Mouse (Mus musculus): ENCODE measurements around the gene Abca7. TPM values are rescaled to one million over a fixed set of nuclear protein-coding genes. Genes with fewer than 3 reads are reported as not detected.

The Abca7 gene
- polyA plus RNA-seq, 1 experiment from 2014 or later, result 5.2 TPM

- H3K9me3 ChIP-seq (replicated peaks), result no peaks in the 10 kb centered on the region
- H3K4me3 ChIP-seq (replicated peaks), result no peak overlapping the region
- no peak overlapping the region for H3K9ac ChIP-seq (replicated peaks)
- 87% methylated on average over 28 of the region's 28 CpGs for WGBS
- H3K36me3 ChIP-seq, result peaks cover 45% of the 10 kb centered on the region
- H3K4me1 ChIP-seq, result peaks cover 14% of the 10 kb centered on the region
- peaks cover 16% of the 10 kb centered on the region for H3K27me3 ChIP-seq (replicated peaks)
- no peak for ATAC-seq (ENCODE audit: low FRiP score)
- H3K27ac ChIP-seq (replicated peaks), result no peak overlapping the region
- no peak overlapping the region for H3K4me2 ChIP-seq
Measured at GRCm38 (mm10) chr10:79976071-79976721, 20.1 kb upstream of the Abca7 start.

- Histone ChIP-seq H3K27me3 (replicated peaks) (peaks cover 11% of the 10 kb centered on the region), H3K9me3 (replicated peaks) (no peaks in the 10 kb centered on the region), H3K4me2 (no peak overlapping the region), H3K36me3 (peaks cover 45% of the 10 kb centered on the region), H3K9ac (replicated peaks) (no peak overlapping the region), H3K4me1 (peaks cover 18% of the 10 kb centered on the region), H3K27ac (replicated peaks) (no peak overlapping the region), H3K4me3 (replicated peaks) (no peak overlapping the region)
- WGBS, result 69% methylated on average over 36 of the region's 36 CpGs
- ATAC-seq (ENCODE audit: low FRiP score), result no peak
Measured at GRCm38 (mm10) chr10:79976722-79977107, 19.6 kb upstream of the Abca7 start.

GRCm38 (mm10) chr10:79977324-79977723 is 19.0 kb upstream of the Abca7 start:
- no peak for ATAC-seq (ENCODE audit: low FRiP score)
- Histone ChIP-seq H3K4me3 (replicated peaks) (no peak overlapping the region), H3K4me1 (peaks cover 22% of the 10 kb centered on the region), H3K27ac (replicated peaks) (no peak overlapping the region), H3K4me2 (no peak overlapping the region), H3K27me3 (replicated peaks) (peaks cover 5% of the 10 kb centered on the region), H3K9ac (replicated peaks) (no peak overlapping the region), H3K9me3 (replicated peaks) (no peaks in the 10 kb centered on the region), H3K36me3 (peaks cover 45% of the 10 kb centered on the region)
- 80% methylated on average over 28 of the region's 28 CpGs for WGBS

GRCm38 (mm10) chr10:79978061-79978460 is 18.2 kb upstream of the Abca7 start:
- no peaks in the 10 kb centered on the region for H3K9me3 ChIP-seq (replicated peaks)
- 96% methylated on average over 21 of the region's 21 CpGs for WGBS
- peaks cover 45% of the 10 kb centered on the region for H3K36me3 ChIP-seq
- no peak for ATAC-seq (ENCODE audit: low FRiP score)
- no peak overlapping the region for H3K9ac ChIP-seq (replicated peaks)
- no peak overlapping the region for H3K4me2 ChIP-seq
- no peak overlapping the region for H3K4me3 ChIP-seq (replicated peaks)
- H3K27ac ChIP-seq (replicated peaks), result no peak overlapping the region
- no peaks in the 10 kb centered on the region; the same call in 1 of the 2 replicates for H3K27me3 ChIP-seq (replicated peaks)
- H3K4me1 ChIP-seq, result peaks cover 29% of the 10 kb centered on the region

DNA sequence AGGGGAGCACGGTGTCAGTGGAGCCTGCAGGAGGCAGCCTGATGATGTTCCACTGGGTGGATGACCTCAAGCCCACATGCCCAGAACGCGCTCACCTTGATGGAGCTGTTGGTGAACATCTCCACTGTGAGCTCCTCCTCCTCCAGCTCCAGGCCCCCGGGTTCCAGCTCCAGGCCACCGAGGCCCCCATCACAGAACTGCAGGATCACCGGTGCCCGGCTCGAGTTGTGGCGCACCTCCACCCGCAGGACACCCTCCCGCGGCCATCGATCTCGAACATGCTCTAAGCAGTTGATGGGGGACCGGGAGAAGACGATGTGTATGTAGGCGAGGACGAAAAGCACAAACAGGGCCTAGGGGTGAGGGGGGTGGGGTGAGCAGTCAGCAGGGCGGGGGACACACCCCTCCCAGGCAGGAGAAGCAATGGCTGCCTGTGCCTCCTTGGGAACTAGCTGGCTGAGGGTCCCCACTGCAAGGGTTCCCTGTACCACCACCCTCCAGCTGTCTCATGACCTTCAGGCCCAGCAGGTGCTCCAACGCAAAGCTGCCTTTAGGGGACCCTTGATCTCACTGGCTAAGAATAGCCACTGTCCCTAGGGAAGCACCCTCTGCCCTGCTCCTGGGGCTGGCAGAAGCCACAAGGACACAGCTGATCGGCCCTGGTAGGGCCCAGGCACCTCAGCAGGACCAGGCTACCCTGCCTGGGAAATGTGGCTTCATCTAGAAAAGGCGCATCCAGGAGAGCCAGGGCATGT is 16.7 kb upstream of the Abca7 start:
- H3K36me3 ChIP-seq, result peaks cover 45% of the 10 kb centered on the region
- no peak overlapping the region for H3K27ac ChIP-seq (replicated peaks)
- H3K9ac ChIP-seq (replicated peaks), result no peak overlapping the region
- ATAC-seq (ENCODE audit: low FRiP score), result no peak
- no peaks in the 10 kb centered on the region for H3K27me3 ChIP-seq (replicated peaks)
- peaks cover 35% of the 10 kb centered on the region for H3K4me1 ChIP-seq
- H3K4me3 ChIP-seq (replicated peaks), result no peak overlapping the region
- H3K4me2 ChIP-seq, result no peak overlapping the region
- no peaks in the 10 kb centered on the region for H3K9me3 ChIP-seq (replicated peaks)
- 95% methylated on average over 22 of the region's 22 CpGs for WGBS

DNA sequence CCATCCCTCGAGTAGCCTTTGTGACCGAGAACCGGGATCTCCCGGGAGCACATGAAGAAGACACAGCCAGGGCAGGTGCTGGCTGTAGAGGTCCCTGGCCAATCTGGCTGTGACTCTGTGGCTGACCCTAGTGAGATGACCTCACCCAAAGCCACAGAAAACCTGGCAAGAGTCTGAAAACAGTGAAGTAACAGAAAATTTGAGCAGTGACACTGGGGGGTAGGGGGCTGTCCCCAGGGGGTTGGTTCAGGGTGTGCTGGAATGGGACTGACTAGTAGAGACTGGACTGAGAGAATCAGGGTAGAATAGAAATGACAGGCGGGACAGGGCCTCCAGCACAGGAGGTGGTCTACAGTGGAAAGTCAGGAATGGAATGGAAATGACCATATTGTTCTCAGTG is 13.1 kb upstream of the Abca7 start:
- no peaks in the 10 kb centered on the region for H3K9me3 ChIP-seq (replicated peaks)
- WGBS, result 77% methylated on average over 5 of the region's 5 CpGs
- peaks cover 12% of the 10 kb centered on the region for H3K27me3 ChIP-seq (replicated peaks)
- H3K27ac ChIP-seq (replicated peaks), result peak overlapping the region; percentile 98
- no peak for ATAC-seq (ENCODE audit: low FRiP score)
- H3K4me1 ChIP-seq, result peaks cover 58% of the 10 kb centered on the region
- H3K4me2 ChIP-seq, result peak overlapping the region; percentile 96
- H3K9ac ChIP-seq (replicated peaks), result peak overlapping the region; percentile 79
- H3K4me3 ChIP-seq (replicated peaks), result peak overlapping the region; percentile 61
- H3K36me3 ChIP-seq, result peaks cover 12% of the 10 kb centered on the region

DNA sequence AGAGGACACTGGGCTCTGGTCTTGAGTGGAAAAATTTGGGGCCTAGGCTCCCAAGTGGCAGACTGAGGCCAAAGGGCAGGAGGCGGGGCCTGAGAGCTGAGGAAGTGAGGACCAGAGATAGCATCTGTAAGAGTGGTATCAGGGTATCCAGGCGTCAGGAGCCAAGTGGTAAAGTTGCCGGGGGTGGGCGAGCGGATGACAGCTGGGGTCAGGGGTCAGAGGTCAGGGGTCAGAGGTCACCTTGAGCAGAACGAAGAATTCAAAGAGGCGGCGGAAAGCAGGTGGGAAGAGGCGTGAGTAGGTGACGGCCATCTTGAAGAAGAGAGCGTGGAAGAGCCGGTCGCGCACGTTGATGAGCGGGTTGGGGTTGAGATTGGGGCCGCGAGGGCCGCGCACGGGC is 12.6 kb upstream of the Abca7 start:
- H3K4me1 ChIP-seq, result peaks cover 62% of the 10 kb centered on the region
- peak overlapping the region; percentile 98 for H3K27ac ChIP-seq (replicated peaks)
- no peak for ATAC-seq (ENCODE audit: low FRiP score)
- H3K4me3 ChIP-seq (replicated peaks), result peak overlapping the region; percentile 61
- peak overlapping the region; percentile 79 for H3K9ac ChIP-seq (replicated peaks)
- under 1% methylated on average over 19 of the region's 21 CpGs for WGBS
- H3K36me3 ChIP-seq, result peaks cover 8% of the 10 kb centered on the region
- H3K4me2 ChIP-seq, result peak overlapping the region; percentile 96
- peaks cover 16% of the 10 kb centered on the region for H3K27me3 ChIP-seq (replicated peaks)
- H3K9me3 ChIP-seq (replicated peaks), result no peaks in the 10 kb centered on the region

GRCm38 (mm10) chr10:79984195-79984816 is 12.0 kb upstream of the Abca7 start, which contains the start of gene Tmem259:
Gene Tmem259 (minus strand): TSS chr10:79984330.
- Histone ChIP-seq H3K27me3 (replicated peaks) (peaks cover 23% of the 10 kb centered on the region), H3K4me3 (replicated peaks) (peak within 1 kb of the TSS; percentile 61), H3K36me3 (peaks cover 1% of the 10 kb centered on the region; the same call in 1 of the 2 replicates), H3K4me1 (peaks cover 65% of the 10 kb centered on the region), H3K9me3 (replicated peaks) (no peaks in the 10 kb centered on the region), H3K27ac (replicated peaks) (peak within 1 kb of the TSS; percentile 98), H3K4me2 (peak within 1 kb of the TSS; percentile 96), H3K9ac (replicated peaks) (peak within 1 kb of the TSS; percentile 79)
- WGBS, result under 1% methylated on average over 45 of the region's 49 CpGs
- ATAC-seq (ENCODE audit: low FRiP score), result peak; percentile 81

- Histone ChIP-seq H3K4me2 (peak overlapping the region; percentile 96), H3K27ac (replicated peaks) (peak overlapping the region; percentile 98), H3K4me3 (replicated peaks) (peak overlapping the region; percentile 61), H3K4me1 (peaks cover 65% of the 10 kb centered on the region), H3K9ac (replicated peaks) (peak overlapping the region; percentile 79), H3K36me3 (no peaks in the 10 kb centered on the region), H3K27me3 (replicated peaks) (peaks cover 28% of the 10 kb centered on the region), H3K9me3 (replicated peaks) (no peaks in the 10 kb centered on the region)
- ATAC-seq (ENCODE audit: low FRiP score), result peak; percentile 95
- WGBS, result 0% methylated on average over 22 of the region's 22 CpGs
Measured at GRCm38 (mm10) chr10:79984871-79985270, 11.4 kb upstream of the Abca7 start.

DNA sequence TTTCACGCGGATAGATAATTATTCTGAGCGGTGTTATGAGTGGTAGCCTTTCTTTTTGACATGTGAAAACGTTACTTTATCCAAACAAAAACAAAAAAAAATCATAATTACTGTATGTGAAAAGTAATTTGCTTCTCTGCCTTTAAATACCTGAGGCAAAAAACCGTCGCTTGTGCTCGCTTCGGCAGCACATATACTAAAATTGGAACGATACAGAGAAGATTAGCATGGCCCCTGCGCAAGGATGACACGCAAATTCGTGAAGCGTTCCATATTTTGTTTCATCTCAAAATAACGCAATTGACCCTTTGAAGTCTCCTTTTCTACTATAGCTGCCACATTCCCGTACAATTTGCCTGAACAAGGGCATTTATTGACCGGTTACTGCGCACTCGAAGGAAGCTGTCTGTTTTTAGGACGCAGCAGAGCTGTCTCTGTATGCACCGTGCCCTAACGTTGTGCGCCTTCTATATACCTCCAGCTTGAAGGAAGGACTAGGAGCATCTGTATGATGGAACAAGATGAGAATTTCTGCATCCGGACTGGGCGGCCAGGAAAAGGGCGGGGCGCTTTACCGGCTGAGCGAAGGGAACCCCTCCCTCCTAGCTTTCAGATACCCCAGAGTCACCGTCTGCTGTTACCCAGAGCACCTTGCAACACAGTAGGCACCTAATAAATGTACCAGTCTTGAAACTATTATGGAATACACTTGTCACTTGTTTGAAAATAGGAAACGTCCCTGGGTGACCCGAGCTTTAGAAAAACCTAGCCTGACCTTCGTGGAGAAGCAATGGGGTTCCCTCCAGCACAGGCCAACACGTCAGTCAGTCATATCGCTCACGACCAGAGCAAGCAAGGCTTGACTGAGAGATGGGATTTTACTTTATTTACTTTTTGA is 10.7 kb upstream of the Abca7 start:
- peak; percentile 26; the same call in 1 of the 2 replicates for ATAC-seq (ENCODE audit: low FRiP score)
- Histone ChIP-seq H3K9ac (replicated peaks) (peak overlapping the region; percentile 62), H3K9me3 (replicated peaks) (no peaks in the 10 kb centered on the region), H3K36me3 (no peaks in the 10 kb centered on the region), H3K4me3 (replicated peaks) (peak overlapping the region; percentile 61), H3K4me1 (peaks cover 61% of the 10 kb centered on the region), H3K4me2 (peak overlapping the region; percentile 96), H3K27me3 (replicated peaks) (peaks cover 32% of the 10 kb centered on the region), H3K27ac (replicated peaks) (peak overlapping the region; percentile 98)
- 2% methylated on average over 35 of the region's 35 CpGs for WGBS

Measured in neural tube, embryonic 15.5 days (tissue).